Mouse (Mus musculus): Measurements from ENCODE around the gene Abr.
A peak's percentile ranks its signal among the peaks of the same experiment; 100 is the strongest.

Abr gene

GRCm38 (mm10) chr11:76566081-76566480 lies 56.0 kb downstream of the Abr start:
- no peak for DNase-seq

DNA sequence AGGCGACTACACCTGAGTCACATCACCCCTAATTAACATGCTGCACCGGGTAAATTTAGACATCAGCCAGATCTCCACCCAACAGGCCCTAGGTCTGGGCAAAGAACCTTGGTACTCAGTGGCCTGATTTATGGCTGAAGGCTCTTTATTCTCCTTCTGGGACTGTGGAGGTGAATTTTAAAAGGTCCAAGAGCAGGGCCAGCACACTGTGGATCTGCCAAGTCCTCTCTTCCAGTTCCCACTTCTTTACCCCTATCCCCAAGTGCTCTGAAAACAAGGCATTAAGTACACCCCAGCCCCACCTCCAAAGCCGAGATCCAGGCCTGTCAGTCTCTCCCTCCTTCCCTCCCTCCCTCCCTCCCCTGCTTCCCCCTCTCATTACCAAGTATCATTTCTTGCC lies 59.5 kb downstream of the Abr start:
- DNase-seq, result no peak

DNA sequence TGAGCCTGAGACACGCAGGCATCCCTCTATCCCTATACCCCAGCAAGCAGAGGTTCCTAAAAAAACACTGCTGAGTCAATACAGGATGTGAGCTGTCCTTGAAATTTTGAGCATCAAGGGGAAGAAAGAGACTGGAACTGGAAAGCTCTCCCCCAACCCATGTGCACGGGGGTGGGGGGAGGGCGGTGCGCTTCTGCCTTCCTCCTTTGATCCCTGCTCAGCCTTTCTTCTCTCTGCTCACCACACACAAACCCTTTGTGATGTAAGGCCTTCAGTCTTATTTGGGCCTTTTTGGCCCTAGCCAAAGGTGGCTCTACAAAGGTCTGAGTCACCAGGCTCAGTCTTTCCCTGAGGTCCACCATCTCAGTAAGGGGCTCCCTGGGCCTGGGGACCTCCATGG lies 59.9 kb downstream of the Abr start:
- no peak for DNase-seq

GRCm38 (mm10) chr11:76557837-76558236 lies 64.3 kb downstream of the Abr start:
- DNase-seq, result no peak

DNA sequence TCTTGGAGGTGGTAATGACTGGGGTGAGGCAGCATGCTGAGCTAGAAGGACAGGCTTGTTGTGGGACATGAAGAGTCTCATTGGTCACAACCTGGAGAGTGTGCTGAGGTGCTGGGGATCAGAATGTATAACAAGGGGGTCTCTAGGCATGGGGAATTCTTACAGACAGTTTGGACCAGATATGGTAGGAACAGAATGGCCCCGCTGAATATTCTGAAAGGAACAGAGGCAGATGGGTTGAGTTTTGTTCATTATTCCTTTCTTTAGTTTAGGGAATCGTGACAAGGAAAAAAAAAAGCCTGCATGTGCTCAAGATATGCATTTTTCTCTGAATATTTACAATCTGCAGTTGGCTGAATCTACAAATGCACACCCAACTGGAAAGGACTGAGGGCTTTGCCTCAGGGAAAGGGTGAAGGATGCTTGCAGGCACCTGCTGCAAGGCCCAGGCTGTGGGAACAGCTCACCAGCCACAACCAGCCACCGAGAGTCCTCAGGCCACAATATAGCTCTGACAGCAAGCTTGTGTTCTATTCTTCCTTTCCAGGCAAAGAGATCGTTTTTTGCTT lies 73.9 kb downstream of the Abr start:
- DNase-seq, result no peak

GRCm38 (mm10) chr11:76547420-76547819 lies 74.7 kb downstream of the Abr start:
- no peak for DNase-seq

- DNase-seq, result no peak
Measured at GRCm38 (mm10) chr11:76546431-76546830, 75.7 kb downstream of the Abr start.

DNA sequence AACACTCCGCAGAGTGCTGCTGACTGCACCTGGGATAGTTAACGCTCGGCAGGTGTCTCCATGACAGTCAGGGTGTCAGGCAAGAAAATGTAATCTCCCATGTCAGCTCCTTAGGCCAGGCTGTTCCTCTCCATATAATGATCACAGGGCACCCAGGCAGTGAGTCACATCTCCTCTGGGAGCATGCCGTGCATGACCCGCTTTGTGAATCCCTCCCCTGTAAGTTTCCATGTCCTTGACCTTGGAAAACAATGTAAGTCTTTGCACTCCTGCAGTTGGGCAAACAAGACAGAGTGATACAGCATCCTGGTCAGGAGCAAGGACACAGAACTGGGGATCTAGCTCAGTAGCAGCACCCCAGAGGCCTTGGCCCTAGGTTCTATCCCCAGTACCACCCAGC lies 78.8 kb downstream of the Abr start:
- no peak for DNase-seq

GRCm38 (mm10) chr11:76540973-76541372 lies 81.1 kb downstream of the Abr start:
- peak; percentile 71 for DNase-seq

DNA sequence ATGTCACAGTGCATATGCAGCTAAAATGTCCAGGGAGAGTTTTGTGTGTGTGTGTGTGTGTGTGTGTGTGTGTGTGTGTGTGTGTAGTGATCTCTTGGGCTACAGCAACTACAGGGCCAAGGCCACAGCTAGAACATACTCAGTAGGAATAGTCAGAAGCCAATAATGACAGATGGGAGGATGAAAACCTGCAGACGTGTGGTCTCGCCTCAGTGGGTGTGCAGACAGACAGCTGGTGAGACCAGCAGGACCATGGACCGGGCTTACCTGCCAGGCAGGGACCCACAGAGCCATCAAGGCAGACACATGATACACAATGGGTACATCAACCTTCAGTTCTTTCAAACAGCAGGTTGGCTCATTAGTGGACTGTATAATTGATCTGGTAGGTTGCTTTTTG lies 84.7 kb downstream of the Abr start:
- no peak for DNase-seq

DNA sequence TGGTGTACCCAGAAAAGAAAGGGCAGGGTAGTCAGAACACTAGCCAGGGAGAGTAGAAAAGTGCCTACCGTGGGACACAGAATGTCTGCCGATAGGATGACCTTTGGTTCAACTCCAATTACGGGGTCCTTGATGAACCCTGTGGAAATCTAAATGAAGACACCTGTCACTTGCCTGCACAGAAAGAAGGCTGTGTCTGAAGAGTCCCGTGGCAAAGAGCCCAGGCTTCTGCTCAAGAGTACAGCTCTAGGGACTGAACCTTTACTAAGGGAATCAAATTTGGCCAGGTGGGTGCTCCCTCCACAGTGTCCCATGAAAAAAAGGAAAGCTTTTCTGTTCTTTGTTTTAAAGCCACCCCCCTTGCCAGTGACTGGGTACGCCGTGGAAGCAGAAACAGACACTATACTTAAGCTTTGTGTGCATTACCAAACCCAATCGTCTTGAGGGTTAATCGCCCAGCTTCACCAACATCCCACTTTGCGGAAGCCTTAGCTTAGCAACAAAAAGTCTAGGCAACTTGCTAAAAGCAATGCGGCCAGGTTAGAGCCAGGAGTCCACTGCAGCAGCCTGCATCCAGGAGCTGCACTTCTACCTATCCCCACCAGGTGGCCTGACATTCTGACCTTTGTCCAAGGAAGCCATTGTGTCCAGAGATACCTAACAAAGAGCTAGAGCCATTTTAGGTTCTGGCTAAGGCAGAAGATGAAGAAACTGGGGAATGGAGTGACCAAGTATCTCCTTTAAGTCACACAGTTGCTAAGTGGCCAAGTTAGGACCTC lies 85.3 kb downstream of the Abr start:
- peak; percentile 20 for DNase-seq

DNA sequence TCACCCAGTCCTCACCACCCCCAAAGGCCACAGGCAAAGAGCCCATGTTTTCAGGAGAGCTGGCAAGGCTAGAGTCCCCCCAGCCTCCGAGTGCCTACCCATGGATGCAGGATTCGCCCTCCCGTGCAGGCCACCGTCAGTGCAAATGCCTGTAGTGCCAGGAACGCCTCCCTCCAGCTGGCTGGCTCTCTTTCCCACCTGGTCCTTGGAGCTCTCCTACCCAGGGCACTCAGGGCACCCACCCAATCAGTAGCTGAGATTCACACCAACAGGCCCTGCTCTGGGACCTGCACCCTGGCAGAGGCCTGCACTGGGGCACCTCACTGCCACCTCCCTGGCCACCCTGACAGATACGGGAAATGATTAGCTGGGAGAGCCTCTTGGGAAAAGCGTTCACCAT lies 90.1 kb downstream of the Abr start:
- DNase-seq, result no peak

- DNase-seq, result no peak
Measured at GRCm38 (mm10) chr11:76530966-76531678, 91.0 kb downstream of the Abr start.

DNA sequence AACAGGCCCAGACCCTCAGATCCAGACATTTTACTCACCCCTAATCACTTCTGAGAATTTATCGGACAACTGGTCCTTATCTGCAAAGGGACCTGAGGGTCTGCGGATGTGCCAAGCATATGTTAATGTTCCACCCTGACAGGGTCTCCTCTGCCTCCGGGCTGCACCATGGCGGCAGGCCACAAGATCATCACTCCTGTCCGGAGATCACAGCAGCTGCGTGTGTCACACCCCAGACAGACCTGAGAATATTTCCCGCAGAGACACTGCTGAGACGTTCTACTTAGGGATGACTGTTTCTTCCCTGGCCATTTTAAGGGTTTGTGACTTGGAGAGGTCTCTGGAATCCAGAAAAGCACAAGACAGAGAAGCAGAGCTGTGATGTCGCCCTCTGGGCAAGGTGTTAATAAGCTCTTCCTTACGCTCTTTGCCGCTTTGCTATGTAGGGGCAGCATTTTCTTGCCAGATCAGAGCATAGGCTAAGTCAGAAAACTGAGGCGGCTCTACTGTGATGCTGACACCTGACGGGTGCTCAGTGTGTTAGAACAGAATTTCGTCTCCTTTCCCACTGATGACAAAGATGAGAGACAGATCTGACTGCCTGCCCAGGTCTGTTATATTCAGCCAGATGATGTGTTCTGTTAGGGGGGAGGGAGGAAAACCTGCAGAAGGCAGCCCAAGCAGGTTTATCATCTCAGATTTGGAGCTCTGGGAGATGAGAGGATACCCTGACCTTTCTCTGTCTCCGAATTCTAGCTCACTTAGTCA lies 91.8 kb downstream of the Abr start:
- no peak for DNase-seq

GRCm38 (mm10) chr11:76529352-76530141 lies 92.6 kb downstream of the Abr start:
- no peak for DNase-seq

DNA sequence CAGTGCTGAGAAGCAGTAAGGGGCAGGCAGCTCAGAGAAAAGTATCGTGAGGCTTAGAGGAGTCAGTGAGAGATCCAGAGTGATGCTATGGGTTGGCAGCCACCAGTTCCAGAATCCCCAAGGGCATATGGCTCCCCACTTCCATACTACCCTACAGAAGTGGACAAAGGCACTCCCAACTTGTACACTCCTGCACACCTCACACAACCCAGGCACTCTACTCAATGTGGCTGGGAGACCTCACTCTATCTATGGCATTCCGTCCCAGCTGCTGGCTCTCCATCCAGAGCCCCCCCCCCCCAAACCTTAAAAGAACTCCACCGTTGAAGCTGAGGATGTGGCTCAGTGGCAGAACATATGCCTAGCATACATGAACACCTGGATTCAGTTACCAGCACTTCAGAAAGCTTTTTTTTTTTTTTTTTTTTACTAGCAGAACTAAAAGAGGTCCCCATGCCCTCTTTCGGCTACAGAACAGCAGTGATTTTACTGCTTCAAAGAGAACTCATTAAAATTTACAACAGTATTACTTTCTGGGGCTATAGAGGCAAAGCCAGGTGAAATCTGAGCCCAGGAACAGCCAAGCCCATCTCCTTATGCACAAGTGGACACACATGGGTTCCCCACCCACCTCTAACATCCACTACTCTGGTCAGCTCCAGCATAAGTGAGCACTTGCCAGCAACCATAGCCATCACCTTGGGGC lies 96.3 kb downstream of the Abr start:
- DNase-seq, result no peak

- peak; percentile 63 for DNase-seq
Measured at GRCm38 (mm10) chr11:76524947-76525346, 97.2 kb downstream of the Abr start.

DNA sequence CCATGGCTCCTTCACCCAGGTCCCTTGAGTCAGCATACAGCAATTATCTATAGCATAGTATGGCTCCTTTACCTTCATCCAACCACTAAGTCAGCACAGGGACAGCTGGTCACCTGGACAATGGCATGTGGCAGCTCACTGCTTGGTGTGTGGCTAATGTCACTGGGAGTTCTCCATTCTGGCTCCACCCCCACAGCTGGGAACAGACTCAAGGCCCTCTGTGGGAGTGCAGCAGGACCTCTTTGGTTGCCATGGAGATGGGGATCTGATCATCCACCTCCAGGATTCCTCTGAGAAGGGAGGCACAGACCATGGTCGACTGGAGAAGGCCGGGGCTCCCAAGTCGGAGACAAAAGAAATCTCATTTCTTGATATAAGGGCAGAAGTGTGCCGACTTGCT lies 98.8 kb downstream of the Abr start:
- no peak for DNase-seq

GRCm38 (mm10) chr11:76520889-76521288 lies 101.2 kb downstream of the Abr start:
- DNase-seq, result no peak

GRCm38 (mm10) chr11:76518613-76519012 lies 103.5 kb downstream of the Abr start:
- DNase-seq, result no peak

DNA sequence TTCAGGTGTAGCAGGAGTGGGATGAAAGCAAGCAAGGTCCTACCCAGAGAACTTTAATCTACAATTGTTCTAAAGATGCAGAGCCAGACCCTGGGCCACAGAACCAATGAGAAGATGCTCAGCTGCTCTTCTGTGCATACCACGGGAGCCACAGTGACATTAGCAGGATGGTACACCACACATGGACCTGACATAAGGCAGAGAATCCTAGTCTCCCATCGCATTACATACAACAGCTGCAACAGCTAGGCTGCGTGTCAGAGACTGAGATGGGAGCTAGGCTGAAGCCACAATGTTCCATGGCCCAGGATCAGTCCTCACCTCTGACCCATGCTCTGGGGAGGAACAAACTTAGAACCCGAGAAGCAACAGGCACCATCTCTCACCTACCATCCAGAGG lies 104.0 kb downstream of the Abr start:
- DNase-seq, result no peak

- no peak for DNase-seq
Measured at GRCm38 (mm10) chr11:76516951-76517350, 105.2 kb downstream of the Abr start.
